Mouse (Mus musculus) layer of hippocampus, postnatal 10 days (tissue): ENCODE data around the gene Dnajc28. TPM values are rescaled to one million over a fixed set of nuclear protein-coding genes. Genes with fewer than 3 reads are reported as not detected.
A peak's percentile ranks its signal among the peaks of the same experiment; 100 is the strongest.

Source experiments
- DNase-seq, 2 experiments: peaks; one replicate each; pipeline ENCODE4 v3.0.0; 2021; ENCODE audit warnings: low spot score in 2 of 2
- total RNA-seq, 2 experiments: library from RNA; stranded (reverse); gene quantifications; 2 replicates each; pipeline ENCODE4 v1.2.3; 2021

Dnajc28 gene
- total RNA-seq, 2 experiments from 2014 or later: 5.0 to 5.1 TPM

DNA sequence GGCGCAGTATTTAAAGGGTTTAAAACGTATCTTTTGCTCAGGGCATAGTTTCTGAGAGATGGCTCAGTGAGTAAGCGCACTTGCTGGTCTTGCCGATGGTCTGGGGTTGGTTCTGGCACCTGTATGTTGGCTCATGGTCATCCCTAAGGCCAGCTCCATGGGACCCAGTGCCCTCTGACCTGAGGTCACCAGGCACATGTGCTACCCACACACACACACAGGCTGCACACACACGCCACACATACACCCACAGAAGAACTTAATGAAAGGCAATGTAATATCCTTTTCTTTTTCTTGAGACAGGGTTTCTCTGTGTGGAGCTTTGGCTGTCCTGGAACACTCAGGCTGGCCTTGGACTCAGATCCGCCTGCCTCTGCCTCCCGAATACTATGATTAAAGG, 14.1 kb upstream of the Dnajc28 start:
- DNase-seq: no peak

DNA sequence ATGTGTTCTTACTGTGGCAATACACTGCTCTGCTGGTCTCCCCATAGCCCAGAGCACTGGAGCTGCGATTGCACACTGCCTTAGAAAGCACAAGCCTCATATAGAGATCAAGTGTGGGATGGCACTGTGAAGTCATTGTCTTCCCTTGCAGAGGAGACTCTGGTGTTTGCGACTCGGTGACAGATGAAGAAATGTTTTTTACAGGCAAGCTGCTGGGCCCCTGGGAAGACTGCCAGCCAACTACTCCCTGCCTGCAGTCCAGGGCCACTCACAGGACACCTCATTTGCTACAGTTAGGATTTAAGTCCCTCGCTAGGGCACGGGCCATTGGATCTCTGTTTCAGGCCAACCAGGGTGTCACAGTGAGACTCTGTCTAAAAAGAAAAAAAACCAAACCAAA, 13.6 kb upstream of the Dnajc28 start:
- no peak for DNase-seq

DNA sequence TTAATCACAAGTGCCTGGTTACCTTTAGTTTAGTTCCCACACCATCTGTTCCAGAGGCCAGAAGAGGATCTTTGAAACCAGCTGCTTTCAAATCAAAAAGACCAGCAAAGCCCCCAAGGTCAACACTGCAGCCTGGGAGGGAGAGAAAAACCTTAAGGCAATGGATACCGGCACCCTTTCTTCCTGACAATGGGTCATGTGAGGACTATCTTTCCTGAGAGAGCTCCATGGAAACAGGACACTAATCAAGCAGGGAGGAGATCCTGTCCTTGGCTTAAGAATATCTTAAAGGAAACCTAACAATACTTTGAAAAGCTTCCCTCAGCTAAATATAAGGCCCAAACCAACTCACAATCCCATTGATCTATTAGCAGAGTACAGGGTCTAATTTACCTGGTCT, 11.8 kb upstream of the Dnajc28 start:
- DNase-seq: no peak

DNA sequence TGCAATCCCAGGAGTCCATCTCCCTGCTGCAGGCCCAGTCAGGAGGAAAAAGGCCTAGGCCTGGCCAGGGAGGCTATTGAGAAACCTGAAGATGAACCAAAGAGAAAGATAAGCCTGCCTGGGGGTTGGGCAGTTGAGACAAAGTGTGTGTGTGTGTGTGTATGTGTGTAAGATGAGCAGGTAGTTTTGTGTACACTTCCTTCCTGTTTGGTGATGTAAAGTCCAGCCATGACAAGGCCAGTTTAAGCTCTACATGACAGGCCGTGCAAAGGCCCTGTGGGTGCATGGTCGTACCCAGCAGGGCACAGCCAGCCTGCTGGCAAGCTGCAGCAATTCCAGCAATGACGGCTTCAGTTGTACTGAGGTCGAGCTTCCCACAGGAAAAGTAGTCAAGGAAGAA, 10.9 kb upstream of the Dnajc28 start:
- no peak for DNase-seq

DNA sequence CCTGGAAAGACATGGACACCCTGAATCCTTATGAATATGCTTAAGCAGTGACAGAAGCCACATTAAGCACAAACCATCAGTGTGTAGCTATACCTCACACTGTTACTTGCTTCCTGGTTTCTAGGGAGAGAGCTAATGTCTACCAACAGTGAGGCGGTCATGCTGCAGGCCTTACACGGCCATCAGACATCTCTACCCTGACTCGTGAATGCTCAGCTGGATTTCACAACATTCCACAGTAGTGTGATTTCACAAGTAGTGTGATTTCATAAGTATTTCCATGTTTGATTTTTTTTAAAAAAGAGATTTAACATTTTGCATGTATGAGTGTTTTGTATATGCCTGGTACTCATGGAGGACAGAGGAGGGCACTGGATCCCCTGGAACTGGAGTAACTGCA, 9.8 kb upstream of the Dnajc28 start:
- DNase-seq: no peak

DNA sequence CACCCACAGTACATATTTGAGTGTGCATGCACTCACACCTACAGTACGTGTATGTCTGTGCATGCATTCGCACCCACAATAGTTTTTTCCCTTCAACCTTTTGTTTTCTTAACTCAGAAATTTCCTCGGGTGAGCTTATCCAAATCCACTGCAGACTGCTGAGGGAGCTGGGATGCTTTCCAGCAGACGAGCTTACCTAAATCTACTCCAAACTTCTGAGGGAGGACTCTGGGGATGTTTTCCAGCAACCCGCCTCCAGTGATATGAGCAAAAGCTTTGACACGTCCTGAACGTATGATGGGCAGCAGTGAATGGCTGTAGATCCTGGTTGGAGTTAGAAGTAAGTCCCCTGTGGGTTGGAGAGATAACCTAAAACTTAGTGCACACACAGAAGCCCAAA, 9.0 kb upstream of the Dnajc28 start:
- no peak for DNase-seq

DNA sequence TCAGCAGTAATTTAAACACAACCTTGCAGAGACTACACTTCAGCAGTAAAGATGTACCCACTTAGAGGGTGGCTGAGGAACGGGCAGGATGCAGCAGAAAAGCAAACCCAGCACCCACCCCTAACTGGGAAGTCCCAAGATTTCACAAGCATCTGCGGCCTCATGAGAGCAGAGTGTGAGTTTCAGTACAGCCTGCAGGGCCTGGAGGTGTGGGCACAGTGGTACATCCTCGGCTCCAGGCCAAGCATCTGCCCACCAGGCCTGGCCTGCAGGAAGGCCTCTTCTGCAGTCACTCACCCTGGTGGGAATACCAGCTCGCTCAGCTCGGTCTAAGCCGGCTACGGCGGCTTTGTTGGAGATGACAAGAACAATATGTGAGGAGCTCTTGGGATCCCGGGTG, 4.2 kb upstream of the Dnajc28 start:
- DNase-seq: no peak

DNA sequence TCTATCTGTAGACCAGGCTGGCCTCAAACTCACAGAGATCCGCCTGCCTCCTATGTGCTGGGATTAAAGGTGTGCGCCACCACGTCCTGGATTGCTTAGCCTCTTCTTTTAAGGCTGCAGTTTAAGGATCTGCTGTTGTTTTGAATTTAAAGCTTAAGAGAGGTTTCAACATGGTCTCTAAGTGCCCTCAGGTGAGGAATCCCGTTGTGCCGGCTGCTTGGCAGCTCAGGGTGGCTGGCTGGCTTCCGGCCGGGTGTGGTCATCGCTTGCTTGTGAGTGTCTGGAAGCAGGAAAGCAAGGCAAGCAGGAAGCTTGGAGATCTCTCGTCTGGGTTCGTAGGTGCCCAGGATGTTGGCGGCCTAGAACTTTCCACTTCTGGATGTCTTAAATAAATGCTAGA, 2.2 kb upstream of the Dnajc28 start:
- DNase-seq: no peak

DNA sequence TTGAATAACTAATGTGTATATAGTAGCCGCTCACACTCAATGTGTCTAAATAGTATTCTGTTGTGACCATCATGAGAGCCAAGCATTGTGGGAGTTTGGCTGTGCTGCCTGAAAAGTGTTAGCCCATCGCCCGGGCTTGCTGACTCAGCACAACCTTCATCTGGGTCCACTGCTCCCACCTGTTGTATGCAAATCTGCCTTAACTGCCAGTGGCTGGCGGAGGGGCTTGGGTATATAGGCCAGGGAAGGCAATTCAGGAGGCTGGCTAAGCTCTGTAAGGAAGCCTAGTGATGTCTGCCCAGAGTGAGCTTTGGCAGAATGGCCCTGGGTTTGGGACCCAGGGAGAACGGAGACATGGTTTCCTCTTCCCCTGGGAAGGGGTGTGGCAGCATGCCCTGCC, 1.4 kb upstream of the Dnajc28 start:
- DNase-seq: no peak

DNA sequence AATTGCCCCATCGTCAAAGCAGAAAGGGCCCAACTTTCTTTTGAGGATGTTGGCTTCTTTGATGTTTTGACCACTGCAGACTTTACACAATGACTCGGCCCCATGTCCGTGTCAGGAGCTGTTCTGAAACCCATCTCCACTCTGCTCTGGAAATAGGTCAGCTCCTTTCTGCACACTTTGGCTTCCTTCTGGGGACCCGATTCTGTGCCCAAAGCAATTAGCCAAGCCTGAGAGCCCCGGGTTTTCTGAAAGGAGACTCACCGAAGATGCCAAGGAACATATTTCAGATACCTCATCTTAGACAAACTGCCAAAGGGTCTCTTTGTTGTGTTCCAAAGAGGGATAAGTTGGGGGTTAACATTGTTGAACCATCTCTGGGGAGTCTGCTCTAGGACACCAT, 4.3 kb downstream of the Dnajc28 start:
- no peak for DNase-seq

DNA sequence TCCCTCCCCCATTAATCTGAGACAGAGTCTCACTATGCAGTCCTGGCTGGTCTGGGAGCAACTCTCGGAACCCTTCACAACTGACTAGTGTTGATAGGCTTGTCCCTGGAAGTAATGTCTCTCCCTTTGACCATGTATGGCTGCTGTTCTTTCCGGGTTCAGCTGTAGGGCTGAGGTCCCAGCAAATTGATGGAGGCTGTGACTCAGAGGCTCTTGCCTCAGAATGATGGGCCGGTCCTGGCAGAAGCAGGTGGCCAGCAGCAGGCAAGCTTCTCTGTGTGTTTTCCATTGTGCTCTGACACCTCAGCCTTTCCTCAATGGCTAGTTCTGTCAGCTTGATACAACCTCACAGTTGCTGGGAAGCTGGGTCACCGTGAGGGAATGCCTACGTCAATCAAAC, 6.3 kb downstream of the Dnajc28 start:
- DNase-seq: no peak

DNA sequence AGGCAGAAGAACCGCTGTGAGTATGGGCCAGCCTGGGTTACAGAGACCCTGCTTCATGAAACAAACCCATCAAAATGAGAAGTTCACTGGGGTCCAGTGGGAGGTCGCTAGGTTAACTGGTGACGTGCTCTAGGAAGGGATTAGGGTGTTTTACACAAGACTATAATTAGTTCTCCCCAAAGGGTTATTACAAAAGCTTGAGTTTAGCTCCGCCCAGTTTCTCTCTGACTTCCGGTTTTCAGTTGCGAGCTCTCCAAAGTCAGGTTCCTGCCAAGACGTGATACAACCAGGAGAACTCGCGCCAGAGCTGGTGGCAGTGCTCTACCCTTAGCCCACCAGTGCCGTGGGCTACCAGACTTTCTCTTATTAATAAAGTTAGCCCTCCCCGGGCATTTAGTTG, 7.6 kb downstream of the Dnajc28 start:
- no peak for DNase-seq

DNA sequence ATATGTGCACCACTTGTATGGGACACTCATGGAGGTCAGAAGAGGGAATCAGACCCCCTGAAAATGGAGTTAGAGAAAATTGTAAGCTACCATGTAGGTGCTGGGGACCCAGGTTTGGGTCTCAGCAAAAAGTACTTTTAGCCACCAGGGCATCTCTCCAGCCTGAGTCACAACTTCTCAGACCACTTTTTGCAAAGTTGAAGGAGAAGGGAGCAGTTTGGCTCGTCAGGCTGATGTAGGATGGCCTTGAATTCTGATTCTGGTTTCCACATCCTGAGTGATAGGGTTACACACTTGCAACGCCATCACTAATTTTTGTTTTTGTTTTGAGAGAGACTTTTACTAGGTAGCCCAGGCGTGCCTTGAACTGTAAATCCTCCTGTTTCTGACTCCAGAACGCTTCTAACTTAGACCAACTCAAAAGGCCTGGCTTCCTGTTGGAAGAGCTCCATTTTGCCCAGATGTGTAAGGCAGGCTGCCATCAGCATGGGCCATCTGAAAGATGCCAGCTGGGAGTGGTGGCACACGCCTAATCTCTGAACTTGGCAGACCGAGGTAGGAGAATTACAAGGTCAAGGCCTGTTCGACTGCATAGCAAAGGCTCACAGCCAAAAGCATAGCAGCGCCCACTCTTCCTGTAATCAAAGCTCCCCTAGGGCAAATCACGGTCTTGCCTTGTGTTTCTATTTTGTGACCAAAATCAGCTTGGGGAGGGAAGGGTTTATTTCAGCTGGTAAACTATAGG, 9.2 kb downstream of the Dnajc28 start:
- no peak for DNase-seq

DNA sequence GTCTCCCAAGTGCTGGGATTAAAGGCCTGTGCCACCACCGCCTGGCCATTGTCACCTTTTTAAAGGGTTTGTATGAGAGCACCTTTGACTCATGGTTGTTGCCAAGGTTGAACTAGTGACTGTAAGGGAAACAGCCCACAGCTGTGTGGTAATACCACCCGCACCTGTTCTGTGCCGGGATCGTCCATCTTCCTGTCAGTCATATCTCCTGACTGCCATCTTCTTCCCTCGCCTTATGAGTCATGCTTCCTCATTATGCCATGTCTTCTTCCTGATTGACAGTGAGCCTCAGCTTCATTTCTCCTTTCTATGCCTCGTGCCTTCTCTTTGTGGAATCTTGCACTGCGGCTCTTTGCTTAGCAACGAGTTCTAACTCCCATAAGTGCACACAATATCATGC, 11.9 kb downstream of the Dnajc28 start:
- no peak for DNase-seq

DNA sequence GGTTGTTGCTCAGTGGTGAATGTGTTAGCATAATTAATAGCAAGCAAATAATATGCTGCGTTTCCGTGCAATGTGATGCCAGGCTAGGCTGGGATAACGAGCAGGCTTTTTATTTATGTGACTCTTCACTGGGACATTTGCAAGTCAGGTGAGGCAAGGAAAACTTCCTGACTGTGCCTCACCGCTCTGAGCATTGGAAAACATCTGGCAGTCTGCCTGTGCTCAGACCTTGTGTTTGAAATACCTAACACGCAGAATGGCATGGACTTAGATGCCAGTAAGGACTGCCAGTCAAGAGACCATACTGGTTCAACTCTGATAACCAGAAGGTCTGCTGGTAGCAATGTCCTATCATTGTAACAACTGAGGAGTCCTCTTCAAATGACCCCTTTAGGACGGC, 13.7 kb downstream of the Dnajc28 start:
- DNase-seq: no peak

DNA sequence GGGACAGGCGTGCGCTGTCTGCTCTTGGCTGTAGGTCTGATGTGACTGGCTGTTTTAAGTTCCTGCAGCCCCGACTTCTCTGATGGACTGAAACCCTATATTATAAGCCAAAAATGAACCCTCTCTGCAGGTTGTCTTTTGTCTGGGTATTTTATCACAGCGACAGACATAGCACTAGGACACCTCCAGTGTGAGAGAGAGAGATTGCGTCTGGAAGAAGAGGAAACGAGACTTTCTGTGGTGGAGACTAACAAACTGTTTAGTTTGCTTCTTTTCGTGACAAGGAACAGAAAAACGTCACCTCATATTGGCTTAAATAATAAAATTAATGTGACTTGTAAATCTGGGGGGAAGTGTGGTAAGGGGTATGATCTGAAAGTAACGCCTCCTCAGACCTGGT, 17.1 kb downstream of the Dnajc28 start:
- no peak for DNase-seq

DNA sequence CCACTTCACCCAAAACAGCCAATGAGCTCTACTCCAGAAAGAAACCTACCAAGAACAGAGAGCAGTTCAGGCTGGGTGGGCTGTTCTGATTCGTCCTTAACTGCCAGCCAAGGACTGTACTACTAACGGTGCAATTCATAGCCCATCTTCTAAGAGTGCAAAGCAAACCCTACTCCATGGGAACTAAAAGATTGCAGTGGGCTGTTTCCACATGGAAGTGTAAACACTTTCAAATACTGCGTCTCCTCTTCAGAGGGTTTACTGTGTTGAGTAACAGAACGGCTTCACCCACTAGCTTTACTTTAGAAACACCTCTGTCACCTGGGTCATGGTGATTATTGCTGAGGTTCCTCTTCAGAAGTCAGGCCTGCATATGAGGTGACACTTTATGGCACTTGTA, 17.7 kb downstream of the Dnajc28 start:
- DNase-seq: no peak

DNA sequence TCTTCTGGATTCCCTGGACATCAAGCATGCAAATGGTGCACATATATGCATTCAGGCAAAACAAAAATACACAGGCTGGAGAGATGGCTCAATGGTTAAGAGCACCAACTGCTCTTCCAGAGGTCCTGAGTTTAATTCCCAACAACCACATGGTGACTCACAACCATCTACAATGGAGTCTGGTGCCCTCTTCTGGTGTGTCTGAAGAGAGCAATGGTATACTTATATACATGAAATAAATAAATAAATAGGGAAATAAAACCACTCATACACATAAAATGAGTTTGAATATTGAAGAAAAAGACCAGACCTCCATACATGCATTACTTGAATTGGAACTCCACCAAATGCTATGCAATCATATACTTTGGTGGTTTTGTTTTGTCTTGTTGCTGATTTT, 19.6 kb downstream of the Dnajc28 start:
- no peak for DNase-seq

DNA sequence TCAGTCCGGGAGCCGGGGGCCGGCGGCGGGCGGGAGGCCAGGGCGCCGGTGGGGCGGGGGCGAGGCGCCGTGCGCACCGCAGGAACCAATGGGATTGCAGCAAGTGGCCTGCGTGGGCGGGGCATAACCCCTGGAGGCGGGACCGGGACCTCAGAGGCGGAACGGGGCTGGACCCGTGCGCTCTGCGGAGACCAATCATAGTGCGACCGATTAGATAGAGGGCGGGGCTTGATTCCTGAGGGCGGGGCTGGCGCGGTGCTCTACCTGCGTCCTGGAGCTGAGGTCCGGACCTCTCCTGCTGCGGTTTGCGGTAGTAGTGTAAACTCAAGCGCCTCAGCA, 21.2 kb downstream of the Dnajc28 start, which contains the start of gene Tmem50b:
Gene Tmem50b (minus strand): TSS at position 129 of the 339 bp plus-strand sequence.
- DNase-seq: peak; percentile 99 to 100

DNA sequence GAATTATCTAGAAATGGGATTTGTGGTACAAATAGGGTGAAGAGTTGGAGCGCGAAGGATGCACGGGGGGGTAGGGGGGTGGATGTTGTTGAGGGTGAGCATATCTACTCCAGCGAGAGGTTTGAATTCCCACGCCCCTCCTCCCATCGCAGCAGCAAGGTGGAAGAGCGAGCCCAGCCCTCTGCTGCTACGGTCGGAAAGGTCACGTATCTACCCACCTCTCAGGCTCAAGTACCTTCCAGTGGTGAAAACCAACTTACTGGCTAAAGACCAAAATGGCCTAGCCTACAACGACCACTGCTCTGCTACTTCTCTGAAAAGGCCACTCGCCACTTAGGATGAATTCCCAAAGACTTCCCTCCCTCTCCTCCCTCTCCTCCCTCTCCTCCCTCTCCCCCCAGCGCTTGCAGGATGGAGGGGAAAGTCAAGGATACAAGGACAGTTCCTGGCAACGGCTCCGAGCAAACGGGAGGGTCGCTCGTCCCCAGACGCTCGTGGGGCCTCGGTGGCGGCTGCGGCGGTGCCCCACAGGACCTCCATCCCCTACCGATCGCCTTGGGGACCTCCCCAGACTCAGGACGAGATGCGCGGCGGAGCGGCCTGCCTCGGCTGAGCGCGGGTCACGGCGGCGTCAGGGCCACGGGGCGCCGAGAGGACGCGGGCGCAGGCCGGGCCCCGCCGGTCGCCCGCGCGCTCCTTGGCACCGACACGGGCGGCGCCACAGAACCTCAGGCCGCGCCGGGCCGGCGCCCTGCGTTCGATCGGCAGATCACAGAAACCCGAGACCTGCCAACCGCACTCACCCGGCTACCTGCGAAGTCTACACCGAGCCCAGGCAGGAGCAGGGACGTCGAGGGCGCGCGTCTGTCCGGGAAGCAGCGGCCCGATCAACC, 21.8 kb downstream of the Dnajc28 start:
- peak in 1 of 2 experiments; percentile 48 for DNase-seq

DNA sequence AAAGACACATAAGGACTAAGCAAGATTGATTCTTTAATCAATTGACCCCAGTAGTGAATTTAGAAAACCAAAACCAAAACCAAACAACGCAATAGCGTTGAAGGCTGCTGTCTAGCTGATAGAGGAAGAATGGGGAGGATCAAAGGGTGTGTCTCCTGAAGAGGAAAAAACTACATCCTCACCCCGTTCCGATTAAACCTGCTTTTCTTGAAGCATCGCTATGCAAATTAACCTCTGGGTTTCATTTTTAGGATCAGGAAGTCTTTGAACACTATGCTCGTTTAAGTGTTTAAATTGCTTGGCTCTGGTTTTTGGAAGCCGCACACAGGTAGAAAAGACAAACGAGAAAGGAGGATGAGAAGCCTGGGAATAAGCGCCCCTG, 22.4 kb downstream of the Dnajc28 start:
- no peak for DNase-seq

DNA sequence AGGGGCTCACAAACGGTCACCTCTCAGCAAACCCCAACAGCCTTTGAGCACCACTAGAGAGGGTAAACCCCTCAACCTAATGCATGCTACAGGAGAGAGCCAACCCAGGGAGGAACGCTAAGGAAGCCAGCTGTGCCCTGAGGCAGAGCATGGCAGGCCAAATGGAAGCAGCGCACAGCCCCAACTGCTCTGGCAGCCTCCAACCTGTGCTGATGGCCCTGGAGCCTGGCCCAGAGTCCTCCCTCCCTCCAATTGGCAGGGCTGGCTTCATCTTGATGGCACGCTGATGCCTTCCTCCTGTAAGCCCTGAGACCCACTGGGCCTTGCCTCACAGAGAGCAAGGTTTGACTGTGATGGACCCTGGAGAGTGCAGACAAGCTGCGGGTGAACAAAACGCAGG, 23.8 kb downstream of the Dnajc28 start:
- peak; percentile 61 to 71 for DNase-seq

DNA sequence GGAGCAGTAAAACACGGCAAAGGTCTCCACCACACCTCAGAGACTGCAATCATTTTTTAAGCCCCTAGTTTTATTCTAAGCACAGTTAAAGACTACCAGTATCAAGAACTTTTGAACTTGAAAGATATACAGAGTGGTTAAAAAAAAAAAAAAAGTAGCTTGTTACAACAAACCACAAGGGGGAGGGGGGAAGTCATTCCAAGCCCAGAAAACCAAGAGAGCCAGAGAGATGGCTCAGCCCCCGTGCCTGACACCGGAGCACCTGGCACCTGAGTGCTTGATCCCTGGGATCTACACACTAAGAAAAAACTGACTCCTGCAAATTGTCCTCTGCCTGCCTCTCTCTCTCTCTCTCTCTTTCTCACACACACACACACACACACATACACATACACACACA, 25.6 kb downstream of the Dnajc28 start:
- no peak for DNase-seq
